Mouse (Mus musculus) macrophage (primary cell): ENCODE results near the gene Sirt2. TPM values are rescaled to one million over a fixed set of nuclear protein-coding genes. Genes with fewer than 3 reads are reported as not detected.

ENCODE experiments used
- H3K27ac ChIP-seq: fragments of 350-480 bp; formaldehyde crosslinking; 2 replicates; pipeline ENCODE4 v1.9.0; 2021
- H3K36me3 ChIP-seq: fragments of 350-480 bp; formaldehyde crosslinking; 2 replicates; pipeline ENCODE4 v1.9.0; 2021; ENCODE audit errors: inconsistent target
- H3K4me3 ChIP-seq: fragments of 350-480 bp; formaldehyde crosslinking; 2 replicates; pipeline ENCODE4 v1.9.0; 2021; ENCODE audit errors: inconsistent target
- H3K79me2 ChIP-seq: fragments of 350-480 bp; formaldehyde crosslinking; 2 replicates; pipeline ENCODE4 v1.9.0; 2021; ENCODE audit errors: inconsistent target
- WGBS: methylation state at CpG from one replicate; pipeline ENCODE4 v1.1.7; 2026; ENCODE audit warnings: inconsistent platforms; ENCODE audit not compliant: missing documents; 5-methylcytosine and 5-hydroxymethylcytosine counted together
- polyA plus RNA-seq: library from polyadenylated mRNA; stranded (reverse); fragments of 250-400 nt; gene quantifications from 3 replicates; pipeline ENCODE4 v1.2.4, GENCODE M21; 2018; ENCODE audit warnings: inconsistent platforms

The Sirt2 gene
- polyA plus RNA-seq, 1 experiment from 2014 or later = 230 TPM

DNA sequence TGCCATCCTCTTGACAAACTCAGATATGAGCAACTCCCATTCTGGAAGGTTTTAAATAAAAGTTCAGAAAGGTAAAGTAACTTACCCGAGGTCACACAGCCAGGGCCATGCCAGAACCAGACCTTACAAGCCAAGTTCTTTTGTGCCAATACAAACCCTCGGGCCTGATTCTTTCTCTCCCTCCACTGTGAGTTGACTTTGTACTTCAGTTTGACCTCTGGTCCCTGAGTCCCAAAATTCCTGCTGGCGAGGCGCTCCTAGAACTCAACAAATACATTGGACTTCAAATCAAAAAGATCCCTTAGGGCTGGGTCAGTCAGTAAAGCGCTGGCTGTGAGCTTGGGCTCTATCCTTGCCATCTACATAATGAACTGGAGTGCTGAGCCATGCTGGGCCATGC is 70.4 kb downstream of the Sirt2 start:
- Histone ChIP-seq H3K79me2 (no peaks in the 10 kb centered on the region), H3K27ac (no peak overlapping the region), H3K4me3 (no peak overlapping the region), H3K36me3 (0 out of 2 replicates have a peak, but pooled peaks cover under 1% of the 10 kb centered on the region)
- WGBS = 95% methylated on average over 5 of the region's 5 CpGs

Other genes starting within 250 kb of the Sirt2 start
- not detected in 3 replicates for gene Ifnl3, start 243.9 kb upstream of the Sirt2 start, polyA plus RNA-seq
- not detected in 3 replicates for gene Sycn, start 225.8 kb upstream of the Sirt2 start, polyA plus RNA-seq
- gene Nccrp1, start 219.5 kb upstream of the Sirt2 start, polyA plus RNA-seq = not detected in 3 replicates
- 24.6 to 26.8 TPM (median 25.5 TPM) in 3 replicates for gene Samd4b, start 168.6 kb upstream of the Sirt2 start, polyA plus RNA-seq
- gene Pak4, start 168.6 kb upstream of the Sirt2 start, polyA plus RNA-seq = 7.4 to 9.1 TPM (median 7.5 TPM) in 3 replicates
- gene Acp7, start 135.4 kb upstream of the Sirt2 start, polyA plus RNA-seq = not detected in 3 replicates
- gene Fbxo27, start 73.9 kb upstream of the Sirt2 start, polyA plus RNA-seq = not detected in 3 replicates
- 0.09 TPM in 1 of 3 replicates, not detected in the others for gene Fbxo17, start 49.9 kb upstream of the Sirt2 start, polyA plus RNA-seq
- gene Mrps12, start 24.9 kb upstream of the Sirt2 start, polyA plus RNA-seq = 30.6 to 48.9 TPM (median 42.1 TPM) in 3 replicates
- gene Sars2, start 24.7 kb upstream of the Sirt2 start, polyA plus RNA-seq = 4.6 to 7.1 TPM (median 5.6 TPM) in 3 replicates
- gene Ccer2, start 10.6 kb upstream of the Sirt2 start, polyA plus RNA-seq = not detected in 3 replicates
- 29.5 to 40.8 TPM (median 37.9 TPM) in 3 replicates for gene Nfkbib, start 777 bp downstream of the Sirt2 start, polyA plus RNA-seq
- 21.6 to 44.7 TPM (median 44.4 TPM) in 3 replicates for gene Rinl, start 22.2 kb downstream of the Sirt2 start, polyA plus RNA-seq
- gene Hnrnpl, start 41.8 kb downstream of the Sirt2 start, polyA plus RNA-seq = 170 to 242 TPM (median 175 TPM) in 3 replicates
- 92.1 to 101 TPM (median 96.5 TPM) in 3 replicates for gene Ech1, start 58.5 kb downstream of the Sirt2 start, polyA plus RNA-seq
- 0.96 to 1.1 TPM (median 1.1 TPM) in 3 replicates for gene Lgals4, start 67.1 kb downstream of the Sirt2 start, polyA plus RNA-seq
- gene Lgals7, start 97.1 kb downstream of the Sirt2 start, polyA plus RNA-seq = not detected in 3 replicates
- gene Capn12, start 114.7 kb downstream of the Sirt2 start, polyA plus RNA-seq = 0.22 TPM in 1 of 3 replicates, not detected in the others
- 117 to 186 TPM (median 183 TPM) in 3 replicates for gene Actn4, start 195.6 kb downstream of the Sirt2 start, polyA plus RNA-seq
- gene Eif3k, start 215.1 kb downstream of the Sirt2 start, polyA plus RNA-seq = 201 to 248 TPM (median 241 TPM) in 3 replicates
- gene Map4k1, start 215.3 kb downstream of the Sirt2 start, polyA plus RNA-seq = 3.7 to 5.2 TPM (median 4.7 TPM) in 3 replicates